Mouse (Mus musculus): ENCODE data around the gene H3f3a.
A peak's percentile ranks its signal among the peaks of the same experiment; 100 is the strongest.

The H3f3a gene

DNA sequence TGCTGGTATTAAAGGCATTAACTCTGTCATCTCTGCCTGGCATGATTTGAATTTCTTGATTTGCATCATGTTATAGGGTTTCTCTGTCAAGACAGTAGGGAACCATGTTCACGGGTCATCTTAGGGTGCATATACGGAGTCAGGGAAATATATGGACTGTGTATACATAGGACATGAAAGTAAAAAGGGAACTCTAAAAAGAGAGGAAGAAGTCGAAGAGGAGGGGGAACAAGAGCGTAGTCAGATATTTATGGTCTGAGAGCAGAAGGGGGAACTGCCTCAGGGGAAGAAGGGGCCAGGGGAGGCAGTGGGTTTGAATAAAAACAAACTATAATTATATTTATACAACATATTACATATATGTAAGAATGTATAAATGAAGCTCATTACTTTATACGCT lies 8.5 kb upstream of the H3f3a start:
- no peak for DNase-seq (ENCODE audit: low read depth)

DNA sequence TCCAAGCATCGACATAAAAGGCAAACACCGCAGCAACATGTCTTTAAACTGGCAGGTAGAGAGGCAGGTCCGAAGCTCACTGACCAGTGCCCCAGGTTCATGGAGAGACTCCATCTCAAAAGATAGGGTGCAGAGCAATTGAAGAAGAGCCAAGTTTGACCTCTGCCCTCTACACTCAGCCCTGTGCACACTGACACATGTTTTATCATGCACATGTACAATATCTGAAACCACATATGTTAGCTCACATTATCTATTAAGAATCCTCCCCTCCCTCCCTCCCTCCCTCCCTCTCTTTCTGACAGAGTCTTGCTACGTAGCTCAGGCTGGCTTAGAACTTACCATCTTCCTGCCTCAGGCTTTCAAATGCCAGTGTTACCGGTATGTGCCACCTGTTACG lies 7.4 kb upstream of the H3f3a start:
- DNase-seq (ENCODE audit: low read depth): no peak

GRCm38 (mm10) chr1:180818000-180818399 lies 4.3 kb upstream of the H3f3a start:
- no peak for DNase-seq (ENCODE audit: low read depth)

DNA sequence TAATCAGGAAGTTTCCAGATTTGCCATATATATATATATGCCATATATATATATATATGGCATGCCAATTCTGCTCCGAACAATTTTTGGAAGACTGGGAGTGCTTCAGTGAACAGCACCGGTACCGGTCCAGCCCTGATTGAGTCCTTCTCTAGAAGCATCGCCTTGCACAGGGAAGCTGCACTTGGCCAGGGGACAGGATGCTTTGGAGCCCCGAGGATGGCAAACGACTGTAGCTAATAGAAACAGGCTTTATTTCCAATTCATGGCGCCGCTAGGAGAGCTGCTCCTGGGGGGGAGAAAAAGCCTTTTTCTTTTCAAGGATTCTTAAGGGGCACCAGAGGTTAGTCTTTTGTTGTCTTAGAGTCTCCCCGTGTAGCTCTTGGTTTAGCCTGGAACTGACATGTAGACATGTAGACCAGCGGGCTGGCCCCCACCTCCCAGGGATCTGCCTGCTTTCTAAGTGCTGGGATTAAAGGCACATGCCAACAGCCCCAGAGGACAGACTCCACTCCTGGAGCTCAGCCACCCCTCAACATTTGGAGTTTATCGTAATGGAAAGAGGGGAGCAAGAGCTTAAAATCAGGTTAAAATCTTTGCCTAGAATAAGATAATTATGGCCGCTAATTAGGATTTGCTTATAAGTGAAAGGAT lies 1.8 kb upstream of the H3f3a start:
- DNase-seq (ENCODE audit: low read depth): no peak

DNA sequence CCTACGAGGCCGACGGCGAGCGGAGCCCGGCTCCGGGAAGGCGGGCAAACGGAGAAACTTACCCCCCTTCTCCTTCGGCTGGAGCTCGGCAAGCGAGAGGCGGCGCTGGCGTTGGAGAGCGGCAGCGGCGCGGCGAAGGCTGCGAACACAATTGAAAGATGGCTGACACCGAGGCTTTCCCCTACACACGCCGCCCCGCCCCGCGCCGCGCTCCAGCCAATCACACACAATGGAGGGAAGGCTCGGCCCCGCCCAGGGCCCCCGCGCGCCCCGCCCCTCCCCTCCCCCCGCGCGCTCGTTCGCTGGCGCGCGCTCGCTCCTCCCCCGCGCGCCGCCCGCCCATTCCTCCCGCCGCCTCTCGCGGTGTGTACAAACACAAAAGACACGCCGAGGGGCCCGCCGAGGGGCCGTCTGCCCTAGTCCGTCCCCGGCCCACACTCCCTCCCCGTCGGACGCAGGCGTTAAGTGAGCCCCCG lies 296 bp downstream of the H3f3a start:
- peak; percentile 98 for DNase-seq (ENCODE audit: low read depth)

DNA sequence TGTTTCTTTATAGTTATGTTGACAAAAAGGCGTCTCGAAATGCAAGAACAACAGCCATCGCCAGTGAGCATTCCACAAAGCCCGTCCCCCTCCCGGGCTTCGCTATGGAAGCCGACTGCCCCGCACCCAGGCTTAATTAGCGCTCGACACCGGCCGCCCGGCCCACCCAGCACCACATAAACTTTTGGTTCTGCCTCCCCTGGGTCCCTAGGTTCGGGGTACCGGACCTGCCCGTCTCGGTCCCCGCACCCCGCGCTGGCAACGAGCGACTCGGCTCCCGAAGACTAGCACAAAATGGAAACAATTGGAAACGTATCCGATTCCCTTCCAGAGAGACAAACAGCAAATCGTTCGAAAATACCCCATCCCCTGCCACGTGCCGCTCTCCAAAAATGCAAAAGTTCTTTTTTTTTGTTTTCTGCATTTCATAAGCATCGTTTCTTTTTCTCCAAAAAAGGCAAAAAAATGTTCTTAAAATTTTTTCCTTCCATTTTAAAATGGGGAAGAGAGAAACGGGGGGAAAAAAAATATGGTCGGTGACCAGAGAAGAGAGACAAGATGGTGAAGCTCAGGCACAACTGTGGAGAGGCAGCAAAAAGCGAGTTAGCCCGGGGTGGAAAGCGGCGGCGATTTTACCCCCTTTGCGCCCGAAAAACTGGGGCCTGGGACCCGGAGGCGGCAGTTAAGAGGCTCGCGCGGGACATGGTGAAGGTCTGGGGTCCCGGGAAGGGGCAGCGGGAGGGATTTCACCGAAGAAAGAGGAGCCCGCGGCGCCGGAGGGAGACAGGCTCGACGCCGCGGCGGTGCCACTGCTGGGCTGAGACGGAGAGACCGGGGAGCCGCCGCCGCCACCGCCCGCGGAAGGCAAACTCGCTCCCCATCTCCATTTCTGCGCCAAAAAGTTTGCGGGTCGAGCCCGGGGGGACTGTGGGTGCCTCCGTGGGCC lies 1.0 kb downstream of the H3f3a start:
- peak; percentile 69 for DNase-seq (ENCODE audit: low read depth)

- DNase-seq (ENCODE audit: low read depth): peak; percentile 63
Measured at GRCm38 (mm10) chr1:180811596-180812462, 1.9 kb downstream of the H3f3a start.

- peak; percentile 73 for DNase-seq (ENCODE audit: low read depth)
Measured at GRCm38 (mm10) chr1:180810976-180811375, 2.8 kb downstream of the H3f3a start.

DNA sequence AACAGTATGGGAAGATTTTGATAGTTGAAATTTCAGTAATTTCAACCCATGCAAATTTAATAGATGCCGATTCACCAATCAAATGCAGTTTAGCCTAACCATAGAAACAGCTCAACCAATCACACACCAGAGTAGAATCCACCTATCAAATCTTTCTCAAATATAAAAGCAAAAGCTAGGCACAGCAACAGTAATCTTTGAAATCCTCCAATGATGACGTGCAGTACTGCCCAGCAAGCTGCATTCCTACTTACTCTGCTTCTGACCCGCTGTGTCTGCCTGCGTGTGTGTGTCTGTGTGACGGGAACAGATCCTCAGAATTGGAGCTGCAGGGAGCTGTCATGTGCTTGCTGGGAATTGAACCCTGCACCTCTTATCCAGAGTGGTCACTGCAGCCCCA lies 4.9 kb downstream of the H3f3a start:
- DNase-seq (ENCODE audit: low read depth): no peak

GRCm38 (mm10) chr1:180803881-180804280 lies 9.9 kb downstream of the H3f3a start:
- DNase-seq (ENCODE audit: low read depth): no peak

GRCm38 (mm10) chr1:180801466-180801994 lies 12.2 kb downstream of the H3f3a start:
- DNase-seq (ENCODE audit: low read depth): no peak

DNA sequence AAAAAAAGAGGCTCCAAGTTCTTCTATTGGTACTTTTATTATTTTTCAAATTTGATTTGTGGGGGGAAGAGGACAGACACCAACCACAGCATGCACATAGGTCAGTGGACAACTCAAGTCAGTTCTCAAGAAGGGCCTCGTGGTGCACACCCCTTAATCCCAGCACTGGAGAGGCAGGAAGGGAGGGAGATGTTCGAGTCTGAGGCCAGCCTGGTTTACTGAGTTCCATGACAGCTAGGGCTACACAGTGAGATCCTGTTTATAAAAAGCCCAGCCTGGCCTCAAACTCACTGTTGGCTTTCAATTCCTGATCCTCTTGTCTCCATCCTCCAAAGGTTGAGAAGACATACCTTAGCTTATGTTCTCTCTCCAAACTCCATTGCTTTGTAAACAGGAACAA lies 12.9 kb downstream of the H3f3a start:
- DNase-seq (ENCODE audit: low read depth): no peak

- no peak for DNase-seq (ENCODE audit: low read depth)
Measured at GRCm38 (mm10) chr1:180800022-180800421, 13.7 kb downstream of the H3f3a start.

DNA sequence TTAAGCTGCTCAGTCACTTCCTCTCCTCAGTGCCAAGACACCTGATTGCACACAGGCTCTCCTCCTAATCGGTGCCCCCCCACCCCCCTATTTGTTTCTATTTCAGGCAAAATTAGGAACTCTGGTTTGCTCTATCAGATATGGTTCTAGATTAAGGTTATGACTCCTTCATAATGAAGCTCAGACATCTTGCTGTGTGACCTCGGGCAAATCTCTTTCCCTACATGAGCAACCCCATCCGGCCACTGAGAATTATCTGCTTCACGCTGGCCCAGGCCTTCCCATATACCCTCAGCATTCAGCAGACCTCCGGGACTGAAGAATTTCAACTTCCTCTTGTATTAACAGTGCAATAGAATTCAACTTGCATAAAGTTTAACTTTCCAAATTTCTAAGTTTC lies 14.5 kb downstream of the H3f3a start:
- DNase-seq (ENCODE audit: low read depth): no peak

DNA sequence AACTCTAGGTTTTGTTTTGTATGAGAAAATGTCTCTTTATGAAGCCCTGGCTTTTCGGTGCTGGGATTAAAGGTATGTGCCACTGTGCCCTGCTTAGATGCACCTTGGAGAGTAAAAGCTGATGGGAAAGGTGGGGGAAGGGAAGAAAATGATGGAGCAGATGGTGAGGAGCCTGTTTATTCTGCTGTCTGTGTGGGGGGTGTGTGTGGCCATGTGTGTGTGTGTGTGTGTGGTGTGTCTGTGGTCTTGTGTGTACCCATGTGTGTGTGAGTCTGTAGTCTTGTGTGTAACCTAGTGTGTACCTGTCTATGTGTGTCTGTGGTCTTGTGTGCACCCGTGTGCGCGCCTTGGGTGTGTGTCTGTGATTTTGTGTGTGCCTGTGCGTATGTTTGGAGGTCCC lies 15.1 kb downstream of the H3f3a start:
- DNase-seq (ENCODE audit: low read depth): no peak

GRCm38 (mm10) chr1:180794170-180794569 lies 19.6 kb downstream of the H3f3a start:
- DNase-seq (ENCODE audit: low read depth): no peak

GRCm38 (mm10) chr1:180793445-180794117 lies 20.2 kb downstream of the H3f3a start:
- no peak for DNase-seq (ENCODE audit: low read depth)

DNA sequence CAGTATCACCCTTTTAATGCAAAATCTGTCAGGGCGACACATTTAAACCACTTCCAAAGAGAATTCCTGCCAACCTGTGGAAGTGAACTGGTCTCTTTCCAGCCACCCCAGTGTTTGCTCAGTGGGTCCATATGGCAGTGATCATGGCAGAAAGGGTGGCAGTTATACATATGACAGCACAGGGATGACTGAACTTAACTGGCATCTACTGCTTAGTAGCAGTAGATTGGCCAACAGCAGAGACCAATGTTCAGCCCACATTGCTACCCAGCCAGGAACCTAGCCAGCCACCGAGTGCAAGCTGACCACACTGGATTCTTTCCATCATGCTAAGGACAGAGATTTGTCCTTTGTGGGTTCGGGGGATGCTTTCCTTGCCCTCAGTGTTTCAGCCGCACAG lies 20.9 kb downstream of the H3f3a start:
- peak; percentile 39 for DNase-seq (ENCODE audit: low read depth)

GRCm38 (mm10) chr1:180791821-180792480 lies 21.8 kb downstream of the H3f3a start:
- no peak for DNase-seq (ENCODE audit: low read depth)

GRCm38 (mm10) chr1:180783580-180783928 lies 30.2 kb downstream of the H3f3a start:
- no peak for DNase-seq (ENCODE audit: low read depth)

Measured in NIH3T3 (cell line).